Mouse (Mus musculus) heart, postnatal 4 days (tissue): ENCODE results near the gene Setd6. TPM values are rescaled to one million over a fixed set of nuclear protein-coding genes. Genes with fewer than 3 reads are reported as not detected.

Experiments used
- DNase-seq: peaks from one replicate; pipeline ENCODE4 v3.0.0; 2021
- total RNA-seq, 2 experiments: library from RNA; stranded (reverse); gene quantifications; 2 replicates each; pipeline ENCODE4 v1.2.3; 2021

Setd6 gene
- total RNA-seq: 10 to 100 TPM; 13.9 to 14.7 TPM

- DNase-seq: peak; percentile 88
These were observed at the start of gene Setd6 for GRCm38 (mm10) chr8:95715676-95716531. TSS of gene Setd6 (plus strand) at chr8:95715881.

- DNase-seq: no peak
These were observed 47.3 kb upstream of the Setd6 start for GRCm38 (mm10) chr8:95668163-95668958.

GRCm38 (mm10) chr8:95669967-95670366, 45.7 kb upstream of the Setd6 start:
- no peak for DNase-seq

- no peak for DNase-seq
These were observed 43.8 kb upstream of the Setd6 start for GRCm38 (mm10) chr8:95671861-95672260.

GRCm38 (mm10) chr8:95672811-95673210, 42.9 kb upstream of the Setd6 start:
- no peak for DNase-seq

GRCm38 (mm10) chr8:95676631-95677030, 39.0 kb upstream of the Setd6 start, which contains the start of gene Ndrg4:
TSS of gene Ndrg4 (plus strand) at chr8:95676980.
- no peak for DNase-seq

GRCm38 (mm10) chr8:95677591-95678023, 38.1 kb upstream of the Setd6 start:
- DNase-seq: no peak

- peak; percentile 15 for DNase-seq
These were observed 37.6 kb upstream of the Setd6 start for GRCm38 (mm10) chr8:95678024-95678611.

- peak; percentile 71 for DNase-seq
These were observed 27.5 kb upstream of the Setd6 start for GRCm38 (mm10) chr8:95688073-95688672.

GRCm38 (mm10) chr8:95690929-95691541, 24.6 kb upstream of the Setd6 start:
- peak; percentile 50 for DNase-seq

GRCm38 (mm10) chr8:95694631-95695030, 21.1 kb upstream of the Setd6 start:
- DNase-seq: no peak

- DNase-seq: no peak
These were observed 19.0 kb upstream of the Setd6 start for GRCm38 (mm10) chr8:95696661-95697060.

GRCm38 (mm10) chr8:95697128-95697527, 18.6 kb upstream of the Setd6 start:
- peak; percentile 94 for DNase-seq

- DNase-seq: no peak
These were observed 17.5 kb upstream of the Setd6 start for GRCm38 (mm10) chr8:95698179-95698578.

GRCm38 (mm10) chr8:95700282-95700681, 15.4 kb upstream of the Setd6 start:
- no peak for DNase-seq

GRCm38 (mm10) chr8:95701809-95702208, 13.9 kb upstream of the Setd6 start:
- DNase-seq: no peak

GRCm38 (mm10) chr8:95702480-95703446, 12.9 kb upstream of the Setd6 start:
- DNase-seq: peak; percentile 89

- DNase-seq: peak; percentile 80
These were observed 12.0 kb upstream of the Setd6 start for GRCm38 (mm10) chr8:95703461-95704260.

- no peak for DNase-seq
These were observed 11.1 kb upstream of the Setd6 start for GRCm38 (mm10) chr8:95704538-95704937.

- no peak for DNase-seq
These were observed 6.1 kb upstream of the Setd6 start for GRCm38 (mm10) chr8:95709579-95709978.
